Mouse (Mus musculus): ENCODE data around the gene Camk1d.
"Not testable (repeated sequence)": the region's sequence is repeated elsewhere in the genome, so short reads cannot be mapped to it uniquely, and the experiment has no call there.

Gene Camk1d

DNA sequence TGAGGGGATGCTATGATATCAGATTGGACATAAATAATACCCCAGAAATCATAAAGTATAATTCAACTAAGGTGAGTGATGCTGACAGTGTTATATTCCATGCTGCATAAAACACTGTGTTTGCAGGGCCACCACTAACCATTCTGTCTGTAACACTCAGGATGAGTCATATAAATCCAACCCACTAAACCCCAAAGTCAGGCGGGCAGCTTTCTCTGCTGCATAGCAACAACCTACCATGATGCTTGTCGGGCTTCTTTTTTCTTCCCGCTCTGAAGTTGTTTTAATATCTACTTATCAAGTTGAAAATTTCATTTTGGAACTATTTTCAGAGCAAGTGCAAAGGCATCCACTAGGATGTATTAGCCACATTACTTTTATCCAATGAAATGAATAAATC, 161.1 kb downstream of the Camk1d start:
- DNase-seq = no peak

DNA sequence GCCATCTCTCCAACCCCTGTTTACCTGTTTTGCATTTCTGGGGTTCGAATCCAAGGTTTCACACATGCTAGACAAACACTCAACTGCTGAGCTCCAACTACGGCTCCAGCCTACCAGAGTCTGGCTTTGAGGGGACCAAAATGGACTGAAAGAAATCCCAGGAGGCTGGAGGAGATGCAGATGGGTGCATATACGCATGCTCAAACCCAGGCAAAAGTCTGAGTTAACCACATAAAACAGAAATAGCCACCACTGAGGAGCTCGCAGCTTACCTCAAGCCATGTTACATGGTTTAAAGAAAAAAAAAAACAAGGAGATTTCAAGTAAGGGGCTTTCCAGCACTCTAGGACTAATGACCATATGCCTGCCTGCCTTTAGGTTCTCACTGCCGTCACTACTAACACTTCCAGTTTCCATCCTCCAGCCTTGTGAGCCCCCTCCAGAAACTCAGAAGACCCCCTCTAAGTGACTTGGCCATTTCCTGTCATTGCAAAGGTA, 162.5 kb downstream of the Camk1d start:
- DNase-seq = no peak

DNA sequence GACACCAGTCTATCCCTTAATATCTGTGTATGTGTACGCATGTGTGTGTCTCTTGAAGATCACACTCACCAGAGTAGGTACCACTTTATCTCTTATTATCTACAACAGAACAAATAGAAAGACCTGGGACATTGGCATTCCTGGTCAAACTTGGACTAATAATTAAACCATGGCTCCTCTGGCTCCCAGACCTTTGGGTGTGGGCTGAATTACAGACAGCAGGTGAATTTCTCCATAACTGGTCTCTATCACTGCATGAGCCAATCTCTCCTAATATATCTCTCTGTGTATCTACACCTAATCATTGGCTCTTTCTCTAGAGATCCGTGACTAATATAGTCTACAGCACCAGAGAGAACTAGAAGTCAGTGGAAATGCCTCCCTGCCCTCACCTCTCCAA, 165.0 kb downstream of the Camk1d start:
- no peak for DNase-seq

DNA sequence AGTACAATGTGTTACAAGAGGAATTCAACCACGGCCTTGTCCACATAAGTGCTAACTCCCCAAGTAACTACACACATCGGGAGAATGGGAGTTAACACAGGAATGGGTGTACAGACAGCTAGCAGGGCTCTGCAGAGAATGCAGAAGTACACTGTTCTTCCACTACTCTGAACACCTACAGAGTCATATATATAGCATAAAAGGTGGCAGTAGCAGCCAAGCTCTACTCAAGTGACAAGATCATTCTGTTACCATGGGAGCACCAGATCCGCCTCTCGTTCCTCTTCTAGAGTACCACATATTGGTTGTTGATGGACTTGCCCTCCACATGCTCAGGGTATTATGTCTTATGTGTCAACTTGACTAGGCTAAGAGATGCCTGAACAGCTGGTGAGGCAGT, 165.4 kb downstream of the Camk1d start:
- no peak for DNase-seq

DNA sequence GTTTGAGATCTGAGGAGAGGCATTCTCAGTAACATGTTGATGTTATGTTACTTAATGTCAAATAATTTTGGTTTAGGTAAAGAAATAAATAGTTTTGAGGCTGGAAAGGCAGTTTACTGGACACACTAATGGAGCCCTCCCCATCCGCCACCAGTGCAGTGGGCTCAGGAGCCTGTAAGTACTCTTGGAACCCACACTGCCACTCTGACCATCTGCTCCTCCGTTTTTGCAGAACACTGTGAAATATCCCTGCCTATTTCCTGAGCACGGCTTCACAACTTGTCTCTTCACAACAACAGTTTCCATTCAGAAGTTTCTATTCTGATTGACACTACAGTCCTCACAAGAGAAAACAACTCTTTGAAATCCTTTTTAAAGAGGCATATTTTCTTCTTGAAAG, 173.4 kb downstream of the Camk1d start:
- no peak for DNase-seq

DNA sequence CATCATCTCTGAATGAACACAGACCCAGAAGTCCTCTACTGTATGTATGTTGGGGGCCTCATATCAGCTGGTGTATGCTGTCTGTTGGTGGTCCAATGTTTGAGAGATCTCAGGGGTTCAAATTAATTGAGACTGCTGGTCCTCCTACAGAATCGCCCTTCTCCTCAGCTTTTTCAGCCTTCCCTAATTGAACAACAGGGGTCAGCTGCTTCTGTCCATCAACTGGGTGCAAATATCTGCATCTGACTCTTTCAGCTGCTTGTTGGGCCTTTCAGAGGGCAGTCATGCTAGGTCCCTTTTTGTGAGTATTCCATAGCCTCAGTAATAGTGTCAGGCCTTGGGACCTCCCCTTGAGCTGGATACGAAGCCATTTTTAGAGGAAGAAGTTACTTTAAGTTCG, 174.4 kb downstream of the Camk1d start:
- DNase-seq = not testable (repeated sequence)

DNA sequence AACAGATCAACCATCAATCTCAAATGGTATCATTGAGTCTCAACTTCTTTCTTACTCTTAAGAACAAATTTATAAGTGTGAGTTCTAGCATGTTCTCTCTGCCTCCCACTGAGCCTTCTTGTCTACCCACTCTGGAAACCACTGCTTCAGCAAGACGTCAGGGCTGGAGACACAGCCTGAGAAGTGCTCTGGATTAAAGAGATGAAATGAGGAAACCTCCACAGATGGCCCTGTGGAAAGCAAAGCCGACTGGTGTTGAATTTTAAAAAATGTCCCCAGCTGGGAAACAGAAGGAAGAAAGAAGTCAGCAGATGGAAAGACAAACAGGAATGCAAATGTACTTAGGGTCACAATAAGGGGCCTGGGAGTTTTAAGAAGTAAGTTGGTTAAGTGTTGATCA, 180.4 kb downstream of the Camk1d start:
- DNase-seq = no peak

DNA sequence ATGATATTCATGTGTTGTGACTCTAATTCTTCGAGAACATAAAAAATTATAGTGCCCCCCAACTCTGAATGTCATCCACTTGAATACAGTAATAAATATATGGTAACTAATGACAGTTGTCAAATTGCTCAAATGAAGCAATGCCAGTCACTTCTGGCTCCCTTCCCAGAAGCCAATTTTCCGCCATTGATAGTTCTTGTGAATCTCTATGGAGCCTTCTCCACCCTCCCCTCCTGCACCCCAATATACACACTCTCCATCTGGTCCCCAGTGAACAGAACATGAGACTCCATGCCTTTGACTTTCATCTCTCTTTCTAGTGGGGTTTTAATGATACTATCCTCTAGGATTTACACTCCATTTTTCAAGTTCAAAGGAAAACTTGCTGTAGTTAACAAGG, 184.3 kb downstream of the Camk1d start:
- DNase-seq = peak; percentile 9

DNA sequence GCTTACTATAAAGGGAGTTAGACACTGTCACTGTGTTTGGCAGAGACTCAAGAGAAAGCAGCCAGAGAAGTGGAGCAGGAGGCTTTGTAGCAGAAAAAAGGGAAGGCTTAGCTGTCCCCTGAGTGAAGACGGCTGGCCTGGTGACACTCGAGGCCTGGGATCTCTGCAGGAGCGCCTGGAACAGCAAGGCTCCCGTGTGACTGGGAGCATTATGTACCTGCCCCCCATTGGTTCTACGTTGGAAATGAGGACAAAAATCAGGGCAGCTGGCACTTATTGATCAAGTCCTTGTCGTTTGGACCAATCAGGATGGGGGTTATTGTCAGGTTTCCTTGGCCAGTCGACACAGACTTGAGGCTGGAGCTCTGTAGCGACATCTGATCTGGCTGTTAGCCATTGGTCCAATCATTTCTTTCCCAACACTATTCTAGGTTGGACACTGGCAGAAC, 195.1 kb downstream of the Camk1d start:
- no peak for DNase-seq

DNA sequence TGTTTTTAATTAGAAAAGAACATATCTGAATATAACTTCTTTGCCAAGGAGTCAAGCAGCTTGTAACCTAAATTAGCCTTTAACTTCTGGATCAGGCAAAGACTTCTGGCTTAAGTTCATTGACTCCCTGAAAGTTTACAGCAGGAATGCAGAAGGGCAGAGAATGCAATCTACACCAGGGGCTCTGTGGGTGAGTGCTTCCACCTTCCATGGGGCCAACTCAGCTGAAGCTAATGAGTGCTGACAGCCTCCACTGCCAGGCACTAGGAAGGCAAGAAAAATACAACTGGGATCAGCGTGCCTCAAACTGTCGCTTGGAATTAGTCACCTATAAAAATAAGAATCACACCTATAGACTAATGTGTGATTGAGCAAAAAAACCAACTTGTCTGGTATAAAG, 199.2 kb downstream of the Camk1d start:
- DNase-seq = no peak

DNA sequence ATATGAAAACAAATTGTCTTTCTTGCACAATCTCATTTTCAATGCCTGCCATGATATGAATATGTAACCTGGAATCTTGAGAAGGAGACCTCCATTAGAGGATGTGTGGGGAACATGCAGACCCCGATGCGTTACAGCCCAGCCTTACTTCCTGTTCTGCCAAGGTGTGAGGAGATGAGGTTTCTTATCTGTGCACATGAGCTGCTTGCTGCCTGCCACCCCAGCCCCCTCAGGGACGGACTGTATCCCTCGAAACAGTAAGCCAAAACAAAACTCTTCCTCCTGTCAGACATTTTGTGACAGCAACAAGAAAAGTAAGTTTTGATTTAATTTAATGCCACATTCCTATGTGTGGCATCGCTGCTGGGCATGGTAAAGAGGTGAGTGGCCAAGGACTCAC, 200.2 kb downstream of the Camk1d start:
- DNase-seq = no peak

DNA sequence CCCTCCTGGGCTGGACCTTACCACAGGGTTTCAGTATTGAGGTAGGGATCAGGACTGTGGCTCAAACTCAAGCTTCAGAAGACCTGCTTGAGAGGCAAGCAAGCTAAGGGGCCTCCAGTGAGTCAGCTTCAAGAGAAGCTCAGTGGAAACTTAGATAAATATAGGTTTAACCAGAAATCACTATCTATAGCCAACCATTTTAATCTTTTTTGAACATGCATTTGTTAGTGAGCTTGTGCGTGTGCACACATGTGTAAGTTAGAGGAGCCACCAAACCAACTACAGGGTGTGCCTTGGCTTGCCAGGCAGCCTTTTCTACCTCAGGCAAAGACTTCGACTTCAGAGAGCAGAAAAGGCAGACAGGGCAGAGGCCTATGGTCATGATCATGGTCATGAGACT, 200.7 kb downstream of the Camk1d start:
- DNase-seq = no peak

DNA sequence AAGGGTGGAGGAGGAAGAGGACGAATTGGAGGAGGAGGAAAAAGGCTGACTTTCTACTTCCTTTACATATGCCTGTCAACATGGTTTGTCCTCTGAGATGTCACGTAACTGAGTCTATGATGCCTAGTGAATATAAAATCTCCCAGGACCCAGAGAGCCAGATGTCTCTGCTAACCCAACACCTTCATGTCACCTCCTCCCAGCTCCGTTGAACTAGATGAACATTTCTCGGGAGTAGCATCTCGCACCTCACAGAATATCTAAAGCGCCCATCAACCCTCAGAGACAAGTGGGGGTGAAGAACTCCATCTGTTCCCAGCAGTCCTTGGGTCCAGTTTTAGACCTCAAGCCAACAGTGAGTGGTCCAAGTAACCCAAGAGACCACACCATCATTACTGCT, 204.3 kb downstream of the Camk1d start:
- no peak for DNase-seq

DNA sequence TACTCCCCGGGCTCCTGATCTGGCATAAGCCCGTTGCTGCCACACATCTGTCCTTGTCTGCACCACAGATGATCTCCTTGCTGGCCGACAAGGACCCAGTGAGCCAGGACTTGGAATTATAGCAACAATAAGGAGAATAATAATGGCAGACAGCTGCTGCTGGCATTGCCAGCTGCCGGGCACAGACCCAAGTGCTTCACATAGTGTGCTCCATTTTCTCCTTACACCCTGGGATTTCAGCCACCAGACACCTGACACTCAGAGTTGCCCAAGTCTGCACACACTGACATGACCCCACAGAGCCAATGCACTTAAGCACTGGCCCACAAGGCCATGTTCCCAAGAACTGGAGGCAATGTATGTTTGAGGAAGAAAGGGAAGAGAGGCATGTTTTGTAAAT, 214.7 kb downstream of the Camk1d start:
- DNase-seq = peak; percentile 5

DNA sequence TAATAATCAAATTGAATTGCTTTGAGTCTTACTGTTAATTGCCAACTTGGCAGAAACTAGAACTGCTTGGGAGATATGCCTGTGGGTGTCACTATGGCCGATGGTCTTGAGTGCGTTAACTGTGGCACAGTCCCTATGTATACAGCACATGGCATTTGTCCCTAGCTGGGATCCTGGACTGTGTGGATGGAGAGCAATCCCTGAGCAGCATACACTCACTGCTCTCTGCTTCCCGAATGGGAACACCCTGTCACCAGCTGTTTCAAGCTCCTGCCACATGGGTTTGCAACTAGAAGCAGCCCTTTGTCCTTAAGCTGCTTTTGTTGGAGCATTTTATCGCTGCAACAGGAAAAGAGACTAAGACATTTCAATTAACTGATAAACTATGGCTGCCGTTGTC, 224.4 kb downstream of the Camk1d start:
- DNase-seq = no peak

DNA sequence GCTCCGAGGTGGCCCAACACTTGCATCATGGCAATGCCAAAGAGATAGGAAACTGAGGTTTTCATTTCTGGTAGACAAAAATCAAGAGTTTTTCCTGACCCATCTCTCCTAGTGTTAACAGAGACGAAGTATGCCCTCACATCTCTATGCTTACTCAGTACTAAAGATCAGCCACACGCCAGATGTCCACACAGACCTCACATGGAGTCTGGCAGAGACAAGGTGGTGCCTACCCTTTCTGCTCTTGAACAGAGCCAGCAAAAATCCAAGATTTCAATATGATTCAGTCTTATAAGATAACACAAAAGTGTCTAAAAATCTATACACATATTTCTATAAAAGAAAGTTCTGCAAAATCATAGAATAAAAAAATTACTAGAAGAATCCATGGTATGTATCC, 227.0 kb downstream of the Camk1d start:
- DNase-seq = no peak

DNA sequence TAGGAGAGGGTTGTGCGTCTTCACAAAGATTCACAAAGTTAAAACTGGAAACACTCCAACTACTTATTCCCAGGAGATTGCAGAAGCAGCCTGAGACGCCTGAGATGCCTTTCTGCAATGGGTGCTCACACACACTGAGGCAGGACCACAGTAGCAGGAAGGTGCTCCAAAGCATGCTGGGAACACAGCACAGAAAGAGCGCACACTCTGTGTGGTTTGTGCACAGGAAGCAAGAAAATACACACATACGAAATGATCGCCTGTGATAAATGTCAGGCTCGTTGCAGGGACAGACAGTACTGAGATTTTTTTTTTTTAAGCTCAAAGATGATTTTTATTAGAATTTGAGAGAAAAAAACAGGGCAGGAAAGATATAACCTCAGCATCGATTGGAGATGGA, 227.7 kb downstream of the Camk1d start:
- no peak for DNase-seq

DNA sequence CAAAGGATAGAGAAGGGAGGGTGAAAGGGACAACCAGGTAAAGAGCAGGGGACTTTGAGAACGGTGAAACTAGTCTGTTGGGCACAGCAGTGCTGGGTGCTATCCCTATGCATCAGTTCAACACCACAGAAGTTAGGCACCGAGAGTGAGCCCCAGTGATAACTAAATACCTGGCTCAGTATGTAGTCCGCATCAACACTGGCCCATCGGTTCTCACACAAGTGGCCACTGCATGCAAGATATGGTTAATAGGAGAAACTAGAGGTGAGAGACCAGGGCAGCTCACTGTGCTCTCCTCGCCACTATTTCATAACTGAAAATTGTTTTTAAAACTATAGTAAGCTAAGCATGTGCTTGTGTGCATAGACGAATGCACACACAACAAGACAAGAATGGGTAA, 228.5 kb downstream of the Camk1d start:
- no peak for DNase-seq

DNA sequence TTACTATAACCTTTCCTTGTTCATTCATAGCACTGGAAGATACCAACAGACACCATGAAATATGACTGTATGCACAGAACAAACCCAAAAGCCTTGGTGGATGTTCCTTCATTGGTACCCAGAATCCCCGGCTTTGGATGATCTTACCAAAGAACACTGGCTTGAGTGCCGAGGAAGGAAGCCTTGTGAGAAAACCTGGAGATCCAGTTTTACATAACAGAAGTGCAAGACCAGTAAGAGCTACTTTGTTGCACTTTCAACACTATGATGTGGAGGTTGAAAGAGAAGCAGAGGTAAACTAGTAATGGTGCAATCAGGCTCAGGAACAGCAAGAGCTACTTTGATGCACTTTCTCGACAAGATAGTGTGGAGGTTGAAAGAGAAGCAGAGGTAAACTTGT, 234.4 kb downstream of the Camk1d start:
- no peak for DNase-seq

DNA sequence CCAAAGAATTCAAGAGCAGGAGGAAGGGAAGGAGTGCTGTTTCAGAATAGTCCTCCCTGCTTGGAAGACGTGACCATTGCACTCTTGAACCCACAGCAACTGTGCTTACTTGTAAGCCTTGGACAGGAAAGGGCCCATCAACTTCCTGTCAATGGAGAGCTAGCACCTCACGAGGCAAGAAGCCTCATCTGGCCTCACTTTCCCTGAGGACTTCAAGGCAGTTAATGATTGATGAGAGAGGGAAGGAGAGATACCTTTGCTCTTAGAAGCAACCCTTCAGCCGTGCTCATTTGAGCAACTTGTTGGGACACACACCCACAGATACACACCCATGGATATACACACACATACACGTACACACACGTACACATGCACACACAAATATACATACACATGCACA, 235.6 kb downstream of the Camk1d start:
- no peak for DNase-seq

DNA sequence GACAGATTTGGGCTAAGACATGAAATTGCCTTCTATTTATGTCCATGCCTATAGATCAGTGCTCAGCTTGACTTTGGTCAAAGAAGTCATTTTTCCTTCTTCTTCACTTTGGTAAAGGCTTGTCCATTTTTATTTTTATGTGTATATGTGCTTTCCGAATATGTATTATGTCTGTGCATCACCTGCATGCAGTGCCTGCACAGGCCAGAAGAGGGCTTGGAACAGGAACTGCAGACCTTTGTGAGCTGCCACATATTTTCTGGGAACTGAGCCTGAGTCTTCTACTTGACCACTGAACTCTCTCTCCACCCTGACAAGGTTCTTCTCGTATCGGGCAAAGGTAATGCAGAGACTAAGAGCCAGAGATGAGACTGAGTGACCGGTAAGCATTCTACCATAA, 236.1 kb downstream of the Camk1d start:
- no peak for DNase-seq

DNA sequence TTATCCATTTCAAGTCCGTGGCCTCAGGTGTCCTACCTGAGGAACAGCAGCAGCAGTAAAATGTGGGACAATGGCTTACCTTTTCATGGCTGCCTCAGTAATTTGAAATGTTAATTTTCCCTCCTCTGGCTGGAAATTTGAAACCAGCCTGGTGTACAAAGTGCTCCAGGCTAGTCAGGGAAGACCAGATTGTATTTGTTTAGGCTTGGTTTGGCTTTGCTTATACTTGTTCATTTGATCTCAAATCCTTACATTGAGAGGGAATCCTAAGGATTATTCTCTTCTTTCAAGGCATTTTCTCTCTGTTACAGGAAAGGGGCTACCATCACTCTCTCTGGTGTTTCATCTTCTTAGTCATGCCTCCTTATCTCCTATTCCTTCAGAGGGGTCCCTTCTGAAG, 236.8 kb downstream of the Camk1d start:
- no peak for DNase-seq

DNA sequence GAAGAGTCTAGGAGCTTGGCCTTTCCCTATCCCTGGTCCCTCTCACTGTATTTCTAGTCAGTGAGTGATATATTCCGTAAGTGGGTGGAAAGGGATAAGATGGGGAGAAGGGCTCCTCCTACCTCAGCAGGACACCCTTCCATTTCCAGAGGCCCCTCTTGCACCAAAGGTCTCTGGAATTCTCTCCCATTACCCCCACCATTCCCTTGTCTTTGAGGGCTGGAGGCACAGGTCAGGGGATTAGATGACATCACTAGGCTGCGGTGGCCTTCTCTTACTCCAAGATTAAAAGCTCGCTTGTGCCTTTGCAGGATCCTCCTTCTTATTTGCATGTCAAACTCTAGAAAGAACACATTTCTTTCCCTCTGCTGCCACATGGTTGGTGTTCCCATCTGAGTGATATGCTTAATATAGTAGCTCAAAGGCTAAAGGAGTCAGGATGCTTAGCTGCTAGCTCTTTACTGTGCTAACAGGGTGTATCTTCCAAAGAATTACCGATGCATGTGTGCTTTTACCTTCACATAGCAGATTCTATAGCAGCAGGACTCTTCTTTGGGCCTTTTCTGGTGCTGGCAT, 244.9 kb downstream of the Camk1d start:
- DNase-seq = no peak

DNA sequence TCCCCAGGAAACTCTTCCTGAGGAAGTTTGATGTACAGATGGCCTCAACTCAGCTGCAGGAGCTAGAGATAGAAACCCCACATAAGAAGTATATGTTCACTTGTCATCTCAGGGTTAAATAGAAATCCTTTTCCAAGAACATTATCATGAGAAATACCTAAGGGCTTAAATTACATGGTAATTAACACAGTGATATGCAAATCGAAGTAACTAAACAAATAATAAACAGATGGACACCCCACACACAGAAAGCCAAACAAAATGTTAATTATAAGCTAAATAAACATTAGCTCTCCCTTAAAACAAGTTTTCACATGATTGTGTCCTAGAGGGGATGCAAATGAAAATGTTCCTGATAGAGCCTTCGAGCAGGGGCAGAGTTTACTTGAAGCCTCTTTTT, 246.8 kb downstream of the Camk1d start:
- no peak for DNase-seq

DNA sequence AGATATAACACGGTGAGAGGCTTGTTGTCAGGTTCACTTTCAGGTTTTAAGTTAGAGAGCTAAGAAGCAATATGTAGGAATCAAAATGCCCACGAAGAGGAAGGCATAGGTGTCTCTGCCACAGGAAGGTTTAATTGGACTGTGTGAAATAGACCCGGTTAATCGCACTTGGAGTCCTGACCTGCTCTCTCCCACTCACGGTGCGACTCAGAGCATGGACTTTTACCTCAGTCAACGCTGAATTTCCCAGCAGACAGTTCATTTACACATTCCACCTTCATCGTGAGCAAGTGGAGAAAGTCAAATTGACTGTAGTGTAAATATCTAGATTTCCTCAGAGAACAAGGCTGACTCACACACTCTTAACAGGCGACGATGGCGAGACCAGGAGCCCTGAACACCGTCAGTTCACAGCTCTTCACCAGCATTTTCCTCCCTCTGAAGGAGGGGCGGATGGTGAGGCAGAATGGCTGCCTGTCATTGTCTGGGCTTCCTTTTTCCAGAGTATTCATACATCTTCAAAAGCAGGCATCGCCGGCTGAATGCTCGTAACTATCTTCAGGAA, 255.6 kb downstream of the Camk1d start:
- no peak for DNase-seq

Data from right cerebral cortex, postnatal 4 days (tissue).